Mouse (Mus musculus): Measurements from ENCODE around the gene St14. TPM values are rescaled to one million over a fixed set of nuclear protein-coding genes. Genes with fewer than 3 reads are reported as not detected.

St14 gene
- total and polyA plus RNA-seq, 2 experiments from 2014 or later = 1.2 to 1.9 TPM

DNA sequence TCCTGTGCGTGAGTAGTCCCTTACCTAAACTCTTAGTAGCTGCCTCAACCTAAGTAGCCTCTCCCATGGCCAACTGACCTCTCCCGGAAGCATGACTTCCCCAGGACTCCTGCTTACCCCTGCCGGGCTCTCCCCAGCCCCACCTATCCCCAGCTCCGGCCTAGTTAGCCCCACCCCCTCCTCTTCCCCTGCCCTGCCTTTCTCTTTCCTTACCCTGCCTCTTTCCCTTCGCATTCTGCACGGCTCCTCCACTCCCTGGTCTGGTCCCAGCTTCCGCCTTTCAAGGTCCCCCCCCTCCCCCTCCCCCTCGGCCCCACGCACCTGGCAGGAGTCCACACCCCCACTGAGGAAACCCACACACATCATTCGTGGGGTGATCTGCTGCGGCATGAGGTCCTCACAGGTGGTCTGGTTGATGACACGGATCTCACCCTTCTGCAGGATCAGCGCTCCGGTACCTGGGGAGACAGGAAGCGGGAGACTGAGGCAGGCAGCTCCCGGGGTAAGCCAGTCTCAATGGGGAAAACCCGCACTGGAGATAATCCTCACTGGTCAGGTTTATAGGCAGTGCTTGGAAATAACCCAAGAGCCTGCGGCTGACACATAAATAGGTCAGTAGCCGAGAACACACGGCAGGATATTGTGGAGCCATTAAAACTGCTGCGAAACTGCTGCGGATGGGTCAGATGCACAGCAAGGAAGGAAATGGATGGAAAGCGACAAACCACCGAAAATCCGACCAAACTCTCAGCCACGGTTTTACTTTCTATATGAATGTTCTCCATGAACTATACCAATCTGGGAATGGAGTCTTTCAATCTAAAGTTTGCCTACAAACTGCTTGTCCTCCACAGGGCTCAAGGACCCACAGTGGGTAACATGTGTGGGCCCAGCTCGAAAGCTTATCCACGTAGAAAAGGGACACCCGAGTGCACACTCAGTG is 41.3 kb downstream of the St14 start:
- Histone ChIP-seq H3K9me3 (ENCODE audit: low read length) (no peaks in the 10 kb centered on the region), H3K9ac (replicated peaks; ENCODE audit: low read length, poor library complexity, severe bottlenecking) (no peak overlapping the region), H3K4me3 (ENCODE audit: low read depth, low read length) (no peak overlapping the region), H3K27ac (ENCODE audit: low read depth, low read length) (no peak overlapping the region), H3K4me1 (ENCODE audit: insufficient read depth, low read length) (no peaks in the 10 kb centered on the region), H3K36me3 (ENCODE audit: insufficient read depth, low read length) (no peaks in the 10 kb centered on the region), H3K4me2 (ENCODE audit: low read depth, low read length, poor library complexity, severe bottlenecking) (no peak overlapping the region), H3K27me3 (ENCODE audit: insufficient read depth, low read length) (no peaks in the 10 kb centered on the region)
- no peak for ATAC-seq (ENCODE audit: low FRiP score)
- TF ChIP-seq CTCF (IDR thresholded peaks at IDR 0.05) = no peak
- WGBS = 70% methylated on average over 29 of the region's 29 CpGs
- no peak for DNase-seq (ENCODE audit: low spot score)

GRCm38 (mm10) chr9:31089541-31089940 is 42.1 kb downstream of the St14 start:
- Histone ChIP-seq H3K9me3 (ENCODE audit: low read length) (no peaks in the 10 kb centered on the region), H3K27me3 (ENCODE audit: insufficient read depth, low read length) (no peaks in the 10 kb centered on the region), H3K36me3 (ENCODE audit: insufficient read depth, low read length) (no peaks in the 10 kb centered on the region), H3K4me1 (ENCODE audit: insufficient read depth, low read length) (no peaks in the 10 kb centered on the region), H3K9ac (replicated peaks; ENCODE audit: low read length, poor library complexity, severe bottlenecking) (no peak overlapping the region), H3K4me3 (ENCODE audit: low read depth, low read length) (no peak overlapping the region), H3K4me2 (ENCODE audit: low read depth, low read length, poor library complexity, severe bottlenecking) (no peak overlapping the region), H3K27ac (ENCODE audit: low read depth, low read length) (no peak overlapping the region)
- no peak for TF ChIP-seq CTCF (IDR thresholded peaks at IDR 0.05)
- no peak for DNase-seq (ENCODE audit: low spot score)
- 78% methylated on average over 9 of the region's 9 CpGs for WGBS
- ATAC-seq (ENCODE audit: low FRiP score) = no peak

DNA sequence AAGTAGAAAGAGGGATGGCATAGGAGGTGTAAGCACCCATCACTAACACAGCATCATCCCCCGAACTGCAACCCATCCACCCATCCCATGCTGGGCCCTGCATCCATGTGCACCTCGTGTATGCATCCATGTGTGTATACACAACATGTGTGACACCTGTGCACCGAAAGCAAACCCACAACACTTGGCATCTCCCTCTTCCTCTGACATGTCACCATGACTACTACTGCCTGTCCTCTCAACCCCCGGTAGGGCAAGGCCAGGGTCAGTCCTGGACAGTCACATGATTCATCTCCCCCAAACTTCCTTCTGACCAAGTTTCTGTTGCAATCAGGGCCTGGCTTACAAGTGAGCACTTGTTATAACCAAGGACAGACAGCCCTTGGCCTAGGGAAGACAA is 42.8 kb downstream of the St14 start:
- Histone ChIP-seq H3K4me1 (ENCODE audit: insufficient read depth, low read length) (no peaks in the 10 kb centered on the region), H3K9ac (replicated peaks; ENCODE audit: low read length, poor library complexity, severe bottlenecking) (no peak overlapping the region), H3K9me3 (ENCODE audit: low read length) (no peaks in the 10 kb centered on the region), H3K27me3 (ENCODE audit: insufficient read depth, low read length) (no peaks in the 10 kb centered on the region), H3K36me3 (ENCODE audit: insufficient read depth, low read length) (no peaks in the 10 kb centered on the region), H3K4me2 (ENCODE audit: low read depth, low read length, poor library complexity, severe bottlenecking) (no peak overlapping the region), H3K27ac (ENCODE audit: low read depth, low read length) (no peak overlapping the region), H3K4me3 (ENCODE audit: low read depth, low read length) (no peak overlapping the region)
- ATAC-seq (ENCODE audit: low FRiP score) (no peak), DNase-seq (ENCODE audit: low spot score) (no peak)
- TF ChIP-seq CTCF (IDR thresholded peaks at IDR 0.05) = no peak
- WGBS = 88% methylated on average over 4 of the region's 4 CpGs

DNA sequence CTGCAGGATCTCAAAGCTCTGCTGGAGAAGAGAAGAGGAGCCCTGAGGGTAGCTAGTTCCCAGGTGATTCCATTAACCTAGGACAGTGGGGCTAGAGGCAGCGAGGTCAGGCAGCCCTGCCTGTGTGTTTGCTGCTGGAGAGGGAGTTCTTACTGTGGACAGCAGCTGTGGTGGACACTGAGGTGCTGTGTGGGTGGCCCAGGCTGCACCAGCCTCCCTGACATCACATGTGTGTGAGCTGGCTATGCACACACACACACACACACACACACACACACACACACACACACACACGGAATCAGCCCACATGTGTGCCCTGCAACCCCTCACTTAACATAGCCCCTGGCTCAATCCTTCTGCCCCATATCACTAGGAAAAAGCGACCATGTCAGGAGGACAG is 43.5 kb downstream of the St14 start:
- DNase-seq (ENCODE audit: low spot score) = no peak
- no peak for TF ChIP-seq CTCF (IDR thresholded peaks at IDR 0.05)
- no peak for ATAC-seq (ENCODE audit: low FRiP score)
- H3K4me2 ChIP-seq (ENCODE audit: low read depth, low read length, poor library complexity, severe bottlenecking) = no peak overlapping the region
- H3K4me1 ChIP-seq (ENCODE audit: insufficient read depth, low read length) = no peaks in the 10 kb centered on the region
- H3K4me3 ChIP-seq (ENCODE audit: low read depth, low read length) = no peak overlapping the region
- 71% methylated on average over 3 of the region's 3 CpGs for WGBS
- H3K27ac ChIP-seq (ENCODE audit: low read depth, low read length) = no peak overlapping the region
- no peaks in the 10 kb centered on the region for H3K9me3 ChIP-seq (ENCODE audit: low read length)
- H3K36me3 ChIP-seq (ENCODE audit: insufficient read depth, low read length) = no peaks in the 10 kb centered on the region
- H3K27me3 ChIP-seq (ENCODE audit: insufficient read depth, low read length) = no peaks in the 10 kb centered on the region
- no peak overlapping the region for H3K9ac ChIP-seq (replicated peaks; ENCODE audit: low read length, poor library complexity, severe bottlenecking)

- no peak overlapping the region for H3K27ac ChIP-seq (ENCODE audit: low read depth, low read length)
- no peaks in the 10 kb centered on the region for H3K9me3 ChIP-seq (ENCODE audit: low read length)
- DNase-seq (ENCODE audit: low spot score) (no peak), ATAC-seq (ENCODE audit: low FRiP score) (no peak)
- no peaks in the 10 kb centered on the region for H3K27me3 ChIP-seq (ENCODE audit: insufficient read depth, low read length)
- no peak overlapping the region for H3K4me2 ChIP-seq (ENCODE audit: low read depth, low read length, poor library complexity, severe bottlenecking)
- H3K4me3 ChIP-seq (ENCODE audit: low read depth, low read length) = no peak overlapping the region
- H3K36me3 ChIP-seq (ENCODE audit: insufficient read depth, low read length) = no peaks in the 10 kb centered on the region
- H3K4me1 ChIP-seq (ENCODE audit: insufficient read depth, low read length) = no peaks in the 10 kb centered on the region
- no peak for TF ChIP-seq CTCF (IDR thresholded peaks at IDR 0.05)
- no peak overlapping the region for H3K9ac ChIP-seq (replicated peaks; ENCODE audit: low read length, poor library complexity, severe bottlenecking)
- 42% methylated on average over 4 of the region's 4 CpGs for WGBS
Measured at GRCm38 (mm10) chr9:31087466-31087865, 44.2 kb downstream of the St14 start.

- Histone ChIP-seq H3K4me1 (ENCODE audit: insufficient read depth, low read length) (no peaks in the 10 kb centered on the region), H3K9ac (replicated peaks; ENCODE audit: low read length, poor library complexity, severe bottlenecking) (no peak overlapping the region), H3K4me3 (ENCODE audit: low read depth, low read length) (no peak overlapping the region), H3K27me3 (ENCODE audit: insufficient read depth, low read length) (no peaks in the 10 kb centered on the region), H3K4me2 (ENCODE audit: low read depth, low read length, poor library complexity, severe bottlenecking) (no peak overlapping the region), H3K36me3 (ENCODE audit: insufficient read depth, low read length) (no peaks in the 10 kb centered on the region), H3K9me3 (ENCODE audit: low read length) (no peaks in the 10 kb centered on the region), H3K27ac (ENCODE audit: low read depth, low read length) (no peak overlapping the region)
- 83% methylated on average over 7 of the region's 7 CpGs for WGBS
- no peak for TF ChIP-seq CTCF (IDR thresholded peaks at IDR 0.05)
- no peak for ATAC-seq (ENCODE audit: low FRiP score)
- no peak for DNase-seq (ENCODE audit: low spot score)
Measured at GRCm38 (mm10) chr9:31086754-31087145, 44.9 kb downstream of the St14 start.
